In the genomic region with DNA sequence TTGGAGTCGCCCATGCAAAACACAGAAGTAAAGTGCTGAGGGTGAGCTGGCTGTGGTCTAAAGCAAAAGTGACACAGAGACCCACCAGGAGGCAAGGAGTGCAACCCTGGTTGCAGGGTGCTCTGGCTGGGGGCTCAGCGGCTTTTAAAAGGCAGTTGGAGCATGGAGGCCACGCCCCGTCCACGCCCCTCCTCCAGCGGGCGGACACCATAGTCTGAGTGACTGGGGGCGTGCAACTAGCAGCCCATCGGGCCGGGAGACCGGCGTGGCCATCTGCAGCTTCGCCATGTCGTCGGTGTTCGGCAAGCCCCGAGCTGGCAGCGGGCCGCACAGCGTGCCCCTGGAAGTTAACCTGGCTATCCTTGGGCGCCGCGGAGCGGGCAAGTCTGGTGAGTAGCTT, we compare ENCODE assay signal across 8 mouse cellular contexts. TPM values are rescaled to one million over a fixed set of nuclear protein-coding genes. Genes with fewer than 3 reads are reported as not detected.
DNase-seq lines count a peak whose midpoint lies in the region; ATAC-seq and TF ChIP-seq lines count a peak whose summit lies in the region.

A gene (plus strand): TSS at position 228 of the 400 bp plus-strand sequence.

- 2% methylated on average over 24 of the region's 24 CpGs for WGBS in heart, embryonic 10.5 days
- under 1% methylated on average over 24 of the region's 24 CpGs for WGBS in liver, embryonic 11.5 days
- under 1% methylated on average over 24 of the region's 24 CpGs for WGBS in stomach, embryonic 14.5 days

- no peaks in the 10 kb centered on the region for H3K9me3 ChIP-seq in heart, embryonic 10.5 days
- H3K9me3 ChIP-seq in liver, embryonic 11.5 days (ENCODE audit: control insufficient read depth, low read length) = no peaks in the 10 kb centered on the region
- no peaks in the 10 kb centered on the region for H3K9me3 ChIP-seq in stomach, embryonic 14.5 days (ENCODE audit: control insufficient read depth, low read depth, low read length)

- H3K4me1 ChIP-seq in embryonic fibroblast, embryonic 13.5 days (ENCODE audit: control insufficient read depth, insufficient read depth, low read length) = no peaks in the 10 kb centered on the region
- peaks cover 25% of the 10 kb centered on the region for H3K4me1 ChIP-seq in heart, embryonic 10.5 days
- peaks cover 3% of the 10 kb centered on the region; the same call in 1 of the 2 replicates for H3K4me1 ChIP-seq in liver, embryonic 11.5 days (replicated peaks; ENCODE audit: control insufficient read depth, insufficient read depth, low read length)
- peaks cover 14% of the 10 kb centered on the region for H3K4me1 ChIP-seq in stomach, embryonic 14.5 days (ENCODE audit: control insufficient read depth, insufficient read depth, low read length)

- peak within 1 kb of the TSS; percentile 77 for H3K4me2 ChIP-seq in liver, embryonic 11.5 days
- peak within 1 kb of the TSS; percentile 75 for H3K4me2 ChIP-seq in stomach, embryonic 14.5 days (replicated peaks; ENCODE audit: low read depth, low read length)

- DNase-seq in urinary bladder, adult 2 months (ENCODE audit: low spot score) = peak; percentile 41
- no peak for DNase-seq in urinary bladder, postnatal 10 days (ENCODE audit: low spot score)
- DNase-seq in heart, embryonic 10.5 days (ENCODE audit: low spot score) = peak; percentile 88
- peak; percentile 59 for DNase-seq in kidney, adult 9 months
- peak; percentile 77 for DNase-seq in liver, embryonic 11.5 days (ENCODE audit: low spot score)

- no peak within 1 kb of the TSS for H3K27ac ChIP-seq in embryonic fibroblast, embryonic 13.5 days (ENCODE audit: insufficient read depth, low read length)
- peak within 1 kb of the TSS; percentile 81 for H3K27ac ChIP-seq in heart, embryonic 10.5 days
- H3K27ac ChIP-seq in liver, embryonic 11.5 days (ENCODE audit: low read depth, low read length) = no peak within 1 kb of the TSS
- no peak within 1 kb of the TSS for H3K27ac ChIP-seq in stomach, embryonic 14.5 days (ENCODE audit: low read length)

- no peak for TF ChIP-seq CTCF in embryonic fibroblast, embryonic 13.5 days (IDR thresholded peaks at IDR 0.05; ENCODE audit: borderline replicate concordance, insufficient read depth, low read length)

- peak within 1 kb of the TSS; percentile 30 for H3K4me3 ChIP-seq in embryonic fibroblast, embryonic 13.5 days (ENCODE audit: insufficient read depth, low read length)
- H3K4me3 ChIP-seq in heart, embryonic 10.5 days = peak within 1 kb of the TSS; percentile 66
- peak within 1 kb of the TSS; percentile 47 for H3K4me3 ChIP-seq in liver, embryonic 11.5 days (ENCODE audit: low read depth, low read length)
- peak within 1 kb of the TSS; percentile 40 for H3K4me3 ChIP-seq in stomach, embryonic 14.5 days (ENCODE audit: low read depth, low read length)

- peaks cover 7% of the 10 kb centered on the region for H3K27me3 ChIP-seq in heart, embryonic 10.5 days (ENCODE audit: insufficient read depth, poor library complexity, severe bottlenecking)
- H3K27me3 ChIP-seq in liver, embryonic 11.5 days (replicated peaks; ENCODE audit: control insufficient read depth, insufficient read depth, low read length) = peaks cover 5% of the 10 kb centered on the region; the same call in 1 of the 2 replicates
- H3K27me3 ChIP-seq in stomach, embryonic 14.5 days (ENCODE audit: control insufficient read depth, insufficient read depth, low read length) = no peaks in the 10 kb centered on the region

- no peaks in the 10 kb centered on the region for H3K36me3 ChIP-seq in heart, embryonic 10.5 days
- no peaks in the 10 kb centered on the region for H3K36me3 ChIP-seq in liver, embryonic 11.5 days (ENCODE audit: control insufficient read depth, insufficient read depth, low read length)
- no peaks in the 10 kb centered on the region for H3K36me3 ChIP-seq in stomach, embryonic 14.5 days (ENCODE audit: control insufficient read depth, insufficient read depth, low read length)

- peak within 1 kb of the TSS; percentile 32; the same call in 1 of the 2 replicates for H3K9ac ChIP-seq in liver, embryonic 11.5 days (ENCODE audit: low read depth, low read length)
- peak within 1 kb of the TSS; percentile 31; the same call in 1 of the 2 replicates for H3K9ac ChIP-seq in stomach, embryonic 14.5 days (replicated peaks; ENCODE audit: low read depth, low read length)

- TF ChIP-seq POLR2A in embryonic fibroblast, embryonic 13.5 days (IDR thresholded peaks at IDR 0.05; ENCODE audit: low read depth, low read length) = peak; percentile 62

- peak; percentile 72; the same call in 1 of the 2 replicates for ATAC-seq in liver, embryonic 11.5 days (replicated peaks; ENCODE audit: low FRiP score)
- peak; percentile 47; the same call in 1 of the 2 replicates for ATAC-seq in monocyte, adult 5-6 weeks (replicated peaks; ENCODE audit: insufficient number of reproducible peaks, low FRiP score, low TSS enrichment, poor library complexity, severe bottlenecking)
- peak; percentile 74; the same call in 1 of the 2 replicates for ATAC-seq in stomach, embryonic 14.5 days (ENCODE audit: insufficient number of reproducible peaks, insufficient read depth, low FRiP score, low read depth)

RNA-seq across cellular contexts. Expression of the gene that starts here (rescaled TPM):
- 25.6 and 28.8 TPM in 2 replicates for polyA plus RNA-seq in urinary bladder, adult 2 months (2012; rRNA removed)
- polyA plus RNA-seq in embryonic fibroblast, embryonic 13.5 days (2011; ENCODE audit: insufficient read length, low read depth, missing spikeins) = 1.0 and 1.5 TPM in 2 replicates
- 1.9 and 3.9 TPM in 2 replicates for polyA plus RNA-seq in heart, embryonic 10.5 days (2016; fragmentation: Nextera tagmentation; extraction: Ambion mirVana)
- 1.4 TPM in 2 replicates for polyA plus RNA-seq in liver, embryonic 11.5 days (2014; fragmentation: Nextera tagmentation; extraction: Ambion mirVana)
- total RNA-seq in monocyte, adult 5-6 weeks (2017) = 0.95 to 15.8 TPM (median 4.8 TPM) in 3 replicates
- 5.2 and 7.0 TPM in 2 replicates for polyA plus RNA-seq in stomach, embryonic 14.5 days (2014; fragmentation: Nextera tagmentation; extraction: Ambion mirVana)
